ENCODE assay signal across 28 mouse cellular contexts in genomic region chr2:146067364-146067763, GRCm38 (mm10).
A peak's percentile ranks its signal among the peaks of the same experiment; 100 is the strongest.
DNase-seq lines count a peak whose midpoint lies in the region; ATAC-seq lines count a peak whose summit lies in the region.
"Had no signal": no experiment of that assay in that cellular context is flagged by ENCODE, and none has a peak within 500 bp of the region (broad histone marks: within the 10 kb centered on the region; RNA-seq: fewer than 3 reads in every experiment).

No protein-coding gene starts in this region.

- H3K4me1 ChIP-seq in megakaryocyte, embryonic 14.5 days: peaks cover 18% of the 10 kb centered on the region
- H3K4me1 ChIP-seq: intestine, embryonic 15.5 days had no signal

- H3K27me3 ChIP-seq in megakaryocyte, embryonic 14.5 days (replicated peaks): peaks cover 8% of the 10 kb centered on the region
- H3K27me3 ChIP-seq: forebrain, embryonic 12.5 days; forebrain, embryonic 15.5 days; heart, embryonic 12.5 days; heart, embryonic 15.5 days; hindbrain, embryonic 13.5 days; intestine, embryonic 15.5 days had no signal

- DNase-seq in ES-CJ7 (ENCODE audit: low read depth, low spot score): peak; percentile 38
- no peak for DNase-seq in right cerebral cortex, adult 2 months (ENCODE audit: low spot score in 2 of 2)
- DNase-seq in testis, postnatal 10 days (ENCODE audit: low spot score): no peak
- DNase-seq: adrenal gland, adult 2 months; adrenal gland, postnatal 14 days; cerebellum, adult 11 months; cerebellum, adult 2 months; cerebellum, adult 9-11 months; cerebellum, postnatal 25 days; embryo, embryonic 11 days; gastrocnemius, postnatal 25 days; heart, postnatal 10 days; heart, postnatal 36 days had no signal

- peak overlapping the region; percentile 75 for H3K4me3 ChIP-seq in megakaryocyte, embryonic 14.5 days (replicated peaks)
- H3K4me3 ChIP-seq: embryonic facial prominence, embryonic 10.5 days; embryonic facial prominence, embryonic 13.5 days; erythroblast, embryonic 14.5 days; forebrain, embryonic 12.5 days; forebrain, embryonic 15.5 days; heart, embryonic 12.5 days; heart, embryonic 15.5 days; hindbrain, embryonic 10.5 days; hindbrain, embryonic 13.5 days; intestine, embryonic 15.5 days had no signal

- ATAC-seq in megakaryocyte, adult 5-6 weeks (ENCODE audit: poor library complexity, severe bottlenecking): no peak
- peak; percentile 40; the same call in 1 of the 2 replicates for ATAC-seq in common myeloid progenitor, adult 5-6 weeks (replicated peaks; ENCODE audit: low read depth, poor library complexity, severe bottlenecking)
- ATAC-seq: CD4-positive, CD25-positive, alpha-beta regulatory T cell, adult 4 months; forebrain, embryonic 15.5 days; hindbrain, embryonic 16.5 days had no signal

- no peaks in the 10 kb centered on the region for H3K9me3 ChIP-seq in megakaryocyte, embryonic 14.5 days
- H3K9me3 ChIP-seq: embryonic facial prominence, embryonic 10.5 days; embryonic facial prominence, embryonic 13.5 days; forebrain, embryonic 12.5 days; forebrain, embryonic 15.5 days; heart, embryonic 12.5 days; heart, embryonic 15.5 days; hindbrain, embryonic 10.5 days; hindbrain, embryonic 13.5 days; intestine, embryonic 15.5 days had no signal

- no peaks in the 10 kb centered on the region for H3K36me3 ChIP-seq in megakaryocyte, embryonic 14.5 days (replicated peaks; ENCODE audit: low read length)
- H3K36me3 ChIP-seq: embryonic facial prominence, embryonic 10.5 days; embryonic facial prominence, embryonic 13.5 days; forebrain, embryonic 12.5 days; forebrain, embryonic 15.5 days; heart, embryonic 12.5 days; heart, embryonic 15.5 days; hindbrain, embryonic 10.5 days; hindbrain, embryonic 13.5 days; intestine, embryonic 15.5 days had no signal
